Mouse (Mus musculus): Measurements from ENCODE around the gene Nucb1.

GRCm38 (mm10) chr7:45476453-45476852, 33.8 kb downstream of the Nucb1 start:
- TF ChIP-seq POLR2A (IDR thresholded peaks at IDR 0.05; ENCODE audit: borderline replicate concordance, low read depth, low read length) (no peak), CTCF (IDR thresholded peaks at IDR 0.05; ENCODE audit: low read depth, low read length) (no peak)

Measured in bone marrow macrophage, adult 2 months (primary cell).